Mouse (Mus musculus): ENCODE measurements around the gene Sp6. TPM values are rescaled to one million over a fixed set of nuclear protein-coding genes. Genes with fewer than 3 reads are reported as not detected.
A peak's percentile ranks its signal among the peaks of the same experiment; 100 is the strongest.

Gene Sp6
- polyA plus RNA-seq (2015; fragmentation: Nextera tagmentation; extraction: Ambion mirVana) = not detected in 2 replicates

DNA sequence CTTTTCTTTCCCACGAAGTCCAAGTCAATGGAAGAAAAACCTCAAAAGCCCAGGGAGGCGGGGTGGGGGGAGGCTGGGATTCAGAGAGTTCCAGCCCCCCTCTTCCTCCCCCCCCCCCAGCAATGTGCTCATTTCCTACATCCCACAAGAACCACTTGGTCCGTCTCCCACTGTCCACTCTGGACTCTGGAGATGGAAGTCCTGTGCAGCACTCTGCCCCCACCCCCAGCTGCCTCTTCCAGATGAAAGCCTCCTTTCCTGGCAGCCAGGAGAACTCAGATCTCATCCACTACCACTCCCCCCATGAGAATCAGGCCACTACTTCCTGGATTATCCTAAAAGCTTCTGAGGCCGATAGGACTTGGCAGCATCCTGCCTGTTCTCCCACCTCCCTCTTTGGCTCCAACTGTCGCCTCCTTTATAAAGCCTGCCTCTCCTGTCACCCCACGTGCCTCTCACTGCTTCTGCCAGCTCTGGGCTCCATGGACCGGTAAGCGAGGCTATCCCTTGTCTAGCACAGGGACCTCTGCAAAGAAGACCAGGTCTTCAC is at the start of gene Sp6:
Sp6 (plus strand) TSS at position 274 of the 550 bp plus-strand sequence.
- WGBS = 33% methylated on average over 8 of the region's 8 CpGs
- H3K4me2 ChIP-seq (ENCODE audit: low read depth, low read length) = no peak within 1 kb of the TSS
- H3K27me3 ChIP-seq (replicated peaks; ENCODE audit: control insufficient read depth, insufficient read depth, low read length) = peaks cover 33% of the 10 kb centered on the region
- H3K4me3 ChIP-seq (ENCODE audit: low read length) = no peak within 1 kb of the TSS
- H3K36me3 ChIP-seq (ENCODE audit: control insufficient read depth, insufficient read depth, low read length) = no peaks in the 10 kb centered on the region
- H3K4me1 ChIP-seq (ENCODE audit: control insufficient read depth, insufficient read depth, low read length) = peaks cover 4% of the 10 kb centered on the region
- no peak within 1 kb of the TSS for H3K27ac ChIP-seq (ENCODE audit: low read length)
- no peaks in the 10 kb centered on the region for H3K9me3 ChIP-seq (ENCODE audit: control insufficient read depth, low read length)
- H3K9ac ChIP-seq (ENCODE audit: low read depth, low read length) = no peak within 1 kb of the TSS
- ATAC-seq = no peak

DNA sequence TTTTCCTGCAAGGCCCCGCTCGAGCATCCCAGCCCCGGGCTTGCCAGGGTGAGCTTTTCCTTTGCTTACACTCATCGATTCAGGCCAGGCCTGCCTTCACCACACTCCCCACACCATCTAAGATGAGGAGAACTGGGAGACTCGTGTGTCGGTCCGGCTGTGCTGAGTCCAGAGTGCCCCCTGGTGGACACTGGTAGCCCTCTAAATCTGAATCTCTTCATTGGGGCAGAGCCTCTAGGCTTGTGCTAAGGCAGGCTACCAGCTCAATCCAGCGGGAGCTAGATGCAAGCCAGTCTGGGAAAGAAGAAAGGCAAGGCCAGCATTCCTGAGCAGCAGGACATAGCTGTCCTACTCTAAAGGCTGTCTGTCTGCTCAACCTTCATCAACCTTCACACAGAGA is 49.6 kb upstream of the Sp6 start:
- H3K27ac ChIP-seq (ENCODE audit: low read length) = no peak overlapping the region
- H3K4me1 ChIP-seq (ENCODE audit: control insufficient read depth, insufficient read depth, low read length) = peaks cover 20% of the 10 kb centered on the region
- 21% methylated on average over 8 of the region's 8 CpGs for WGBS
- H3K27me3 ChIP-seq (replicated peaks; ENCODE audit: control insufficient read depth, insufficient read depth, low read length) = no peaks in the 10 kb centered on the region
- H3K9ac ChIP-seq (ENCODE audit: low read depth, low read length) = no peak overlapping the region
- no peak overlapping the region for H3K4me3 ChIP-seq (ENCODE audit: low read length)
- H3K4me2 ChIP-seq (ENCODE audit: low read depth, low read length) = no peak overlapping the region
- no peaks in the 10 kb centered on the region for H3K9me3 ChIP-seq (ENCODE audit: control insufficient read depth, low read length)
- H3K36me3 ChIP-seq (ENCODE audit: control insufficient read depth, insufficient read depth, low read length) = peaks cover 22% of the 10 kb centered on the region
- ATAC-seq = peak; percentile 58

- Histone ChIP-seq H3K4me1 (ENCODE audit: control insufficient read depth, insufficient read depth, low read length) (peaks cover 41% of the 10 kb centered on the region), H3K9ac (ENCODE audit: low read depth, low read length) (no peak overlapping the region), H3K36me3 (ENCODE audit: control insufficient read depth, insufficient read depth, low read length) (peaks cover 13% of the 10 kb centered on the region; the same call in 1 of the 2 replicates), H3K27ac (ENCODE audit: low read length) (no peak overlapping the region), H3K4me3 (ENCODE audit: low read length) (no peak overlapping the region), H3K4me2 (ENCODE audit: low read depth, low read length) (no peak overlapping the region), H3K27me3 (replicated peaks; ENCODE audit: control insufficient read depth, insufficient read depth, low read length) (no peaks in the 10 kb centered on the region), H3K9me3 (ENCODE audit: control insufficient read depth, low read length) (no peaks in the 10 kb centered on the region)
- ATAC-seq = no peak
- 76% methylated on average over 3 of the region's 3 CpGs for WGBS
These were observed 47.0 kb upstream of the Sp6 start for GRCm38 (mm10) chr11:96966172-96966571.

DNA sequence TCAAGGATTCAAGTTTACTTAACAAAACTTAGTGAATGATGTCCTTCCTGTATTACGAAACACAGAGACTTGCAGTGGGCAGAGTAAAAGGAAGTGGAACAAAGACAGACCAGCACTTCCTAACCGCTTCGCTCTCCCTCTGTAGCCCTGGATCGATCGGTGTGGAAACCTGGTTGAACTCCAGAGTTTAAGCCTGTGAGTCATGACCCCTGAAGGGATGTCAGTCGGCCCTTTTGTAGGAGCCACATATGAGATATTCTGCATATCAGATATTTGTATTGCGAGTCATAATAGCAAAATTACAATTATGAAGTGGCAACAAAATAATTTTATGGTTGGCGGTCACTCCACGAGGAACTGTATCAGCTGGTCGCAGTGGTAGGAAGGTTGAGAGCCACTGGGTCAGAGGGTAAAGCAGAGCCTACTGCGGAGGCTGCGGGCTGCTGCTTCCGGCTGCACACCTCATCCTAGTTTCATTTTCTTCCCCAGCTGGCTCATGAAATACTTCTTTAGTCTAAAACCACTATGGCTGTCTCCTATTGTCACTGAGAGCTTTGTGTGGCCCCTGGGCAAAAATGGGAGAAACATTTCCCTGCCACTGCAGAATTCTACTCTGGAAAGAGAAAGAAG is 46.2 kb upstream of the Sp6 start:
- peak overlapping the region; percentile 59 for H3K27ac ChIP-seq (ENCODE audit: low read length)
- peak overlapping the region; percentile 2 for H3K4me3 ChIP-seq (ENCODE audit: low read length)
- peak; percentile 35; the same call in 1 of the 2 replicates for ATAC-seq

DNA sequence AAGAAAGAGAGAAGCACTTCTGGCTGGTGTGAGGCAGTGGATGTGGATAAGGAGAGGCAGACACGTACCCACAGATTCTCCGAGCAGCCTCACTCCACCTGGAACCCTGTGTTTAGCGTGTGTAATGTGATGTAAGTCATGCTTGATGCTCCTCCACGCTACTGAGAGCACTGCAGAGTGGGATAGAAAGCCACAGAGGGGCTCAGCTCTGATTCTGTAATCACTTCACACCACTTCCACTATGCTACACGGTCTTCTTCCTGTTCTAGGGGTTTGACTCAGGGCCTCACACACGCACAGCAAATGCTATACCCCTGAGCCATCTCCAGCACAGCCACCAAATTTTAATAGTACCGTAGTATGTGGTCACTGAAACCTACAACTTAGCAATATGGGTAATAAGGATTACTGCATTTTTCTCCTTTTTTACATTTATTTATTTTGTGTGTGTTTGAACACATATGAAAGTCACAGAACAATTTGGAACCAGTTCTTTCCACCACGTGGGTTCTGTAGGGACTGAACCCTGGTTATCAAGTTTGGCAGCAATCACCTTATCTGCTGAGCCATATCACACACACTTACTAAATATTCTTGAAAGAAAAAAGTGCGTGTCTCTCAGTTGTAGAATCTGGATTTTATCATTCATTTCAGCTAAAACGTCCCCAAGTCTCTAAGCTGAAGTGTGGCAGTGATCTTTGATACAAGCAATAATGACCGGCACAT is 45.5 kb upstream of the Sp6 start:
- 72% methylated on average over 11 of the region's 11 CpGs for WGBS
- Histone ChIP-seq H3K27ac (ENCODE audit: low read length) (peak overlapping the region; percentile 59), H3K4me1 (ENCODE audit: control insufficient read depth, insufficient read depth, low read length) (peaks cover 41% of the 10 kb centered on the region), H3K27me3 (replicated peaks; ENCODE audit: control insufficient read depth, insufficient read depth, low read length) (no peaks in the 10 kb centered on the region), H3K36me3 (ENCODE audit: control insufficient read depth, insufficient read depth, low read length) (0 out of 2 replicates have a peak, but pooled peaks cover 5% of the 10 kb centered on the region), H3K9ac (ENCODE audit: low read depth, low read length) (peak overlapping the region; percentile 9; the same call in 1 of the 2 replicates), H3K4me2 (ENCODE audit: low read depth, low read length) (0 out of 2 replicates have a peak overlapping the region, but pooled peaks have one; percentile 22), H3K4me3 (ENCODE audit: low read length) (no peak overlapping the region; the same call in 1 of the 2 replicates), H3K9me3 (ENCODE audit: control insufficient read depth, low read length) (no peaks in the 10 kb centered on the region)
- ATAC-seq = no peak

More for the DNA sequence above, 46.2 kb upstream of the Sp6 start:
- WGBS = 64% methylated on average over 13 of the region's 13 CpGs
- Histone ChIP-seq H3K36me3 (ENCODE audit: control insufficient read depth, insufficient read depth, low read length) (0 out of 2 replicates have a peak, but pooled peaks cover 5% of the 10 kb centered on the region), H3K9ac (ENCODE audit: low read depth, low read length) (peak overlapping the region; percentile 9; the same call in 1 of the 2 replicates), H3K9me3 (ENCODE audit: control insufficient read depth, low read length) (no peaks in the 10 kb centered on the region), H3K4me2 (ENCODE audit: low read depth, low read length) (0 out of 2 replicates have a peak overlapping the region, but pooled peaks have one; percentile 12), H3K4me1 (ENCODE audit: control insufficient read depth, insufficient read depth, low read length) (peaks cover 41% of the 10 kb centered on the region), H3K27me3 (replicated peaks; ENCODE audit: control insufficient read depth, insufficient read depth, low read length) (no peaks in the 10 kb centered on the region)

- no peak for ATAC-seq
- Histone ChIP-seq H3K9me3 (ENCODE audit: control insufficient read depth, low read length) (no peaks in the 10 kb centered on the region), H3K27ac (ENCODE audit: low read length) (no peak overlapping the region), H3K4me3 (ENCODE audit: low read length) (no peak overlapping the region), H3K4me1 (ENCODE audit: control insufficient read depth, insufficient read depth, low read length) (peaks cover 38% of the 10 kb centered on the region), H3K36me3 (ENCODE audit: control insufficient read depth, insufficient read depth, low read length) (0 out of 2 replicates have a peak, but pooled peaks cover 5% of the 10 kb centered on the region), H3K27me3 (replicated peaks; ENCODE audit: control insufficient read depth, insufficient read depth, low read length) (no peaks in the 10 kb centered on the region), H3K4me2 (ENCODE audit: low read depth, low read length) (no peak overlapping the region), H3K9ac (ENCODE audit: low read depth, low read length) (no peak overlapping the region)
- WGBS = 41% methylated on average over 6 of the region's 6 CpGs
These were observed 44.7 kb upstream of the Sp6 start for GRCm38 (mm10) chr11:96968476-96968875.

GRCm38 (mm10) chr11:96969280-96969722 is 43.9 kb upstream of the Sp6 start:
- peak overlapping the region; percentile 61 for H3K27ac ChIP-seq (ENCODE audit: low read length)
- ATAC-seq = no peak

GRCm38 (mm10) chr11:96969746-96970145 is 43.4 kb upstream of the Sp6 start:
- peak overlapping the region; percentile 37; the same call in 1 of the 2 replicates for H3K9ac ChIP-seq (ENCODE audit: low read depth, low read length)
- H3K4me2 ChIP-seq (ENCODE audit: low read depth, low read length) = no peak overlapping the region
- H3K36me3 ChIP-seq (ENCODE audit: control insufficient read depth, insufficient read depth, low read length) = no peaks in the 10 kb centered on the region
- H3K9me3 ChIP-seq (ENCODE audit: control insufficient read depth, low read length) = no peaks in the 10 kb centered on the region
- peak overlapping the region; percentile 61 for H3K27ac ChIP-seq (ENCODE audit: low read length)
- H3K4me3 ChIP-seq (ENCODE audit: low read length) = no peak overlapping the region
- 33% methylated on average over 1 of the region's 1 CpGs for WGBS
- ATAC-seq = no peak; the same call in 1 of the 2 replicates
- H3K4me1 ChIP-seq (ENCODE audit: control insufficient read depth, insufficient read depth, low read length) = peaks cover 34% of the 10 kb centered on the region
- H3K27me3 ChIP-seq (replicated peaks; ENCODE audit: control insufficient read depth, insufficient read depth, low read length) = no peaks in the 10 kb centered on the region

More at GRCm38 (mm10) chr11:96969280-96969722, 43.9 kb upstream of the Sp6 start:
- Histone ChIP-seq H3K4me1 (ENCODE audit: control insufficient read depth, insufficient read depth, low read length) (peaks cover 34% of the 10 kb centered on the region), H3K9me3 (ENCODE audit: control insufficient read depth, low read length) (no peaks in the 10 kb centered on the region), H3K36me3 (ENCODE audit: control insufficient read depth, insufficient read depth, low read length) (0 out of 2 replicates have a peak, but pooled peaks cover 2% of the 10 kb centered on the region), H3K27me3 (replicated peaks; ENCODE audit: control insufficient read depth, insufficient read depth, low read length) (no peaks in the 10 kb centered on the region), H3K4me2 (ENCODE audit: low read depth, low read length) (no peak overlapping the region), H3K9ac (ENCODE audit: low read depth, low read length) (peak overlapping the region; percentile 37; the same call in 1 of the 2 replicates), H3K4me3 (ENCODE audit: low read length) (no peak overlapping the region)
- WGBS = 61% methylated on average over 5 of the region's 5 CpGs

GRCm38 (mm10) chr11:96970341-96970740 is 42.9 kb upstream of the Sp6 start:
- H3K36me3 ChIP-seq (ENCODE audit: control insufficient read depth, insufficient read depth, low read length) = no peaks in the 10 kb centered on the region
- no peak overlapping the region for H3K4me3 ChIP-seq (ENCODE audit: low read length)
- peak overlapping the region; percentile 61 for H3K27ac ChIP-seq (ENCODE audit: low read length)
- H3K4me2 ChIP-seq (ENCODE audit: low read depth, low read length) = no peak overlapping the region
- 66% methylated on average over 3 of the region's 3 CpGs for WGBS
- H3K4me1 ChIP-seq (ENCODE audit: control insufficient read depth, insufficient read depth, low read length) = peaks cover 34% of the 10 kb centered on the region
- no peak for ATAC-seq
- no peaks in the 10 kb centered on the region for H3K9me3 ChIP-seq (ENCODE audit: control insufficient read depth, low read length)
- no peak overlapping the region; the same call in 1 of the 2 replicates for H3K9ac ChIP-seq (ENCODE audit: low read depth, low read length)
- no peaks in the 10 kb centered on the region for H3K27me3 ChIP-seq (replicated peaks; ENCODE audit: control insufficient read depth, insufficient read depth, low read length)

All from intestine, embryonic 16.5 days (tissue).